Mouse (Mus musculus) megakaryocyte, embryonic 14.5 days (primary cell): ENCODE measurements around the gene Rcan2.

ENCODE experiments used
- FLI1 ChIP-seq: IDR thresholded peaks from 2 replicates; pipeline ENCODE4 v1.6.1; 2012; ENCODE audit warnings: low read length, inconsistent platforms, mixed read lengths
- GATA1 ChIP-seq: IDR thresholded peaks from 3 replicates; pipeline ENCODE4 v1.6.1; 2012; ENCODE audit warnings: mixed read lengths, low read length, inconsistent platforms, borderline replicate concordance

GRCm38 (mm10) chr17:43822207-43822606 lies 21.1 kb downstream of the Rcan2 start:
- TF ChIP-seq GATA1, result no peak
- no peak for TF ChIP-seq FLI1
